Mouse (Mus musculus) cerebellum, postnatal 10 days (tissue): ENCODE data around the gene Gmds.
A peak's percentile ranks its signal among the peaks of the same experiment; 100 is the strongest.

Experiments
- DNase-seq, 2 experiments: peaks; one replicate each; pipeline ENCODE4 v3.0.0; 2021; ENCODE audit warnings: mixed read lengths in 2 of 2

Gmds gene

GRCm38 (mm10) chr13:32026226-32026975 is 312.1 kb downstream of the Gmds start:
- no peak for DNase-seq

- no peak for DNase-seq
These were observed 313.7 kb downstream of the Gmds start for GRCm38 (mm10) chr13:32024822-32025221.

GRCm38 (mm10) chr13:32020455-32021249 is 317.9 kb downstream of the Gmds start:
- no peak for DNase-seq

GRCm38 (mm10) chr13:32019256-32019620 is 319.3 kb downstream of the Gmds start:
- no peak for DNase-seq

- DNase-seq = peak; percentile 61 to 71
These were observed 319.9 kb downstream of the Gmds start for GRCm38 (mm10) chr13:32018518-32019255.

- no peak for DNase-seq
These were observed 329.7 kb downstream of the Gmds start for GRCm38 (mm10) chr13:32008802-32009201.

GRCm38 (mm10) chr13:32008116-32008641 is 330.4 kb downstream of the Gmds start:
- peak in 1 of 2 experiments; percentile 3 for DNase-seq

- DNase-seq = no peak
These were observed 345.1 kb downstream of the Gmds start for GRCm38 (mm10) chr13:31993391-31993790.

GRCm38 (mm10) chr13:31992409-31993201 is 345.9 kb downstream of the Gmds start:
- peak in 1 of 2 experiments; percentile 4 for DNase-seq

GRCm38 (mm10) chr13:31981198-31981597 is 357.3 kb downstream of the Gmds start:
- no peak for DNase-seq

GRCm38 (mm10) chr13:31978126-31978525 is 360.4 kb downstream of the Gmds start:
- peak; percentile 8 to 19 for DNase-seq

- no peak for DNase-seq
These were observed 363.6 kb downstream of the Gmds start for GRCm38 (mm10) chr13:31974751-31975479.

- no peak for DNase-seq
These were observed 367.5 kb downstream of the Gmds start for GRCm38 (mm10) chr13:31971040-31971501.

GRCm38 (mm10) chr13:31968272-31968671 is 370.3 kb downstream of the Gmds start:
- no peak for DNase-seq

GRCm38 (mm10) chr13:31966931-31967532 is 371.5 kb downstream of the Gmds start:
- DNase-seq = no peak

GRCm38 (mm10) chr13:31960514-31960913 is 378.0 kb downstream of the Gmds start:
- DNase-seq = peak; percentile 7 to 10

GRCm38 (mm10) chr13:31958346-31959335 is 379.9 kb downstream of the Gmds start:
- DNase-seq = peak; percentile 4 to 12

- peak in 1 of 2 experiments; percentile 24 for DNase-seq
These were observed 382.0 kb downstream of the Gmds start for GRCm38 (mm10) chr13:31956584-31956983.

GRCm38 (mm10) chr13:31956112-31956511 is 382.4 kb downstream of the Gmds start:
- no peak for DNase-seq

GRCm38 (mm10) chr13:31955171-31955570 is 383.4 kb downstream of the Gmds start:
- DNase-seq = no peak
